Mouse (Mus musculus): Measurements from ENCODE around the gene Tox2. TPM values are rescaled to one million over a fixed set of nuclear protein-coding genes. Genes with fewer than 3 reads are reported as not detected.

Tox2 gene
- polyA plus RNA-seq, 1 experiment: 1.9 TPM

DNA sequence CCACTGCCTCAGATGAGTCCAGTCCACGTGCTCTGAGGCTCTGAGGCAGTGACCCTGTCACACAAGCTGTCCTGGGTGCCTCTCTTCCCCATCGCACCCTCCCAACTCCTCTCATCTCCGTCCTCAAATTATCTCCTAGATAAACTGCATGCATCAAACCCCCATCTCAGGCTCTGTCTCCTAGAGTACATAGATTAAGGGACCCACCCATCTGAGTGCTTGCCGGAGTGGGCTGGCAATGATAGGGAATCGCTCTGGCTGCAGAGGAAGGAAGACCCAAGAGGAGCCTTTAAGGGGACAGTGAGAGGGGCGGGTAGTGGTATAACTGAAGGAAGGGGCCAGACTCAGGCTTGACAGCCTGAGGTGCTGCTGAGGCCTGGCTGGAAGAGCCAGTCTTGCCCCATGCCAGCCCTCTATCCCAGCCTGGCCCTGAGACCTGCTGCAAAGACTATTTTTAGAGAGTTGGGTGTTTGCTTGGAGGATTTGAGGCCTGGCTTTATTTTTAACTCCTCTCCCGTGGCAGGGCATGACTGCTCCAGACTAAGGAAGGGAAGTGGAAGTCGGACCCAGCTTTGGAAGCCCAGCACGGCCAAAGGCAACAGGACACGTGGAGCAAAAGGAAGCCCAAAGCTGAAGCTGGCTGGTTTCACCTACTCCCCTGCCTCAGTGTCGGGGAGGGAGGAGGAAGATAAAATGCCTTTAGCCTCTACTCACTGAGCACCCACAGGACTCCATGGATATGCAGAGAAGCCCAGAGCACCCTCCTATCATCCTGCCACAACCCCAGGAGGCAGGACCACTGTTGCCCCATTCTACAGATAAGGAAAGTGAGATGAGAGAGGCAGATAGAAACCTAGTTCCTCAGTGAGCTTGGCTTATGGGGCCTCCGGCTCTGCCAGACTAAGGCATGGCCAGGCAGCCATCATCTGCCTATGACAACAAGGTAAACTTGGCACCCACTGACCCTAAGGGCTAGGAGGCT, 160.3 kb downstream of the Tox2 start:
- DNase-seq (ENCODE audit: low read depth): no peak

DNA sequence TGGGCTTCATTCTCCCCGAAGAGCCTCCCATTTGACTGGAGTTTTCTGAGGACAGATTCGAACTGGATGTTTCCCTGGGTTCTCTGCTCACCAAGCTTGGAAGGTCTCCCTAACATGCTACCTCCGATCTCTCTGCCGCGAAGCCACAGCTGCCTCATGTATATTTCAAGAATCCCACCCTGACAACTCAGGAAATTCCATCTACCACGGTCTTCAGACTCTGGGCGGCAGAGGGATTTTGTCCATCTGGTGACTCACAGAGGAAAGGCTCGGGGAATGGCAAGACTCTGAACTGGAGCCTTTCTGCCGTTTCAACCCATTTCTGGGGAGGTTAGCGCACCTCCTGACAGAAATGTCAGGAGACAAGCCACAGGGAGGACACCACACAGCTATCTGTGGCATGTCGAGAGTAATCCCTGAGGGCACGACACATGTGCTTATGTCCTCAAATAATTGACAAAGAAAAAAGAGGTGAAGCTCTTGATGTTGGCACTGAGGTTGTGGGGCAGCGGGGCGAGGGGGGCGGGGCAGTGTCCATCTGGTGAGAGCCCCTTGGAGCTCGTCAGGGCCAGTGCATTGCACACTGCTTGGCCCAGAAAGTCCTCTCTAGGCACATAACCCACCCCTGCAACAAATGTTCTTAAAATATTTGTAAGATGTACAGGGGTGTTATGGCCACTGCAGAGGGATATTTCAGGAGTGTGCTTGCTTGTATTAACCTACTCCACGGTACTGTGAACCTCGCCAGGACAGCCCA, 162.0 kb downstream of the Tox2 start:
- DNase-seq (ENCODE audit: low read depth): no peak

DNA sequence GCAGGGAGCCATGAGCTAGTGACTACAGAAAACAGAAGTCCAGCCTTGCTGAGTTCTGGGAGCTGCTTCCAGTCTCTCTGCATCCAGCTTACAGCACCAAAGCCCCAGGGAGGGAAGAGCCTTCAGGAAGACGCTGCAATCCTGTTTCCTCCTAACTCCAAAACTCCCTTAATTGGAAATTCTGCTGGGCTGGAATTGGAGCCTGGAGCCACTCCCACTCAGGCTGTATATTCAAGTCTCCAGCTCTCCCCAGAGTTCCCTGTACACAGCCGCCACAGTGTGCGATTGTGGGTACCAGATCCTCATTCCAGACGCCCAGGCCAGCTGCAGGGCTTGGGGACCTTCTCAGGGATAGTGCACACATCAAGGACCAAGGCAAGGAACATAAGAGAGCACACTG, 167.2 kb downstream of the Tox2 start:
- no peak for DNase-seq (ENCODE audit: low read depth)

DNA sequence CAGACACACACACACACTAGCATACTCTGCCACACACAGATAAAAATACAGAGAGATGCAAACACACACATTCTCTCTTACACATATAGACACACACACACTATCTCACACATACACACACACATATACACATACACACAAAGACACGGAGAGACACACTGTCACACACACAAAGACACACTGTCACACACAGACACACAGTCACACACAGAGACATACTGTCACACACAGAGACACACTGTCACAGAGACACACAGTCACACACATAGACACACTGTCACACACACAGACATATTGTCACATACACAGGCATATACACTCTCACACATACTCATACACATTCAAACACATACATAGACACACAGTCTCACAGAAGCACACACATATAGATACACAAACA, 169.7 kb downstream of the Tox2 start:
- no peak for DNase-seq (ENCODE audit: low read depth)

Other genes with a start within 250 kb of the Tox2 start
- 0.09 and 0.12 TPM in 2 replicates for gene Sgk2, start 215.8 kb upstream of the Tox2 start, polyA plus RNA-seq (2012; rRNA removed)
- gene Ift52, start 185.8 kb upstream of the Tox2 start, polyA plus RNA-seq (2012; rRNA removed): 34.3 and 35.2 TPM in 2 replicates
- gene Mybl2, start 148.4 kb upstream of the Tox2 start, polyA plus RNA-seq (2012; rRNA removed): 1.7 and 2.2 TPM in 2 replicates
- gene Gtsf1l, start 115.3 kb upstream of the Tox2 start, polyA plus RNA-seq (2012; rRNA removed): 1.0 and 1.3 TPM in 2 replicates
- gene Jph2, start 194.9 kb downstream of the Tox2 start, polyA plus RNA-seq (2012; rRNA removed): 15.5 and 16.3 TPM in 2 replicates
- gene Oser1, start 221.6 kb downstream of the Tox2 start, polyA plus RNA-seq (2012; rRNA removed): 25.0 and 25.5 TPM in 2 replicates
- 0.55 and 1.3 TPM in 2 replicates for gene Gdap1l1, start 235.4 kb downstream of the Tox2 start, polyA plus RNA-seq (2012; rRNA removed)

Data from gonadal fat pad, adult 2 months (tissue).